Mouse (Mus musculus) CH12.LX (cell line): ENCODE measurements at regions not wholly inside any gene's neighbourhood (a gene's known extent, or its start where the extent isn't known, plus 50 kb on each side); places are given as distances from the start of the nearest gene placed in this dataset.

Source experiments
- DNase-seq: peaks from one replicate; pipeline ENCODE4 v3.0.0-alpha.2; 2013; ENCODE audit errors: extremely low read depth
- H3K27ac ChIP-seq: 2 replicates; pipeline ENCODE4 v1.5.1; 2012; ENCODE audit warnings: low read depth, mild to moderate bottlenecking, control low read depth, moderate library complexity; ENCODE audit not compliant: insufficient read depth
- H3K27me3 ChIP-seq: replicated peaks from 2 replicates; pipeline ENCODE3; 2012; ENCODE audit warnings: inconsistent platforms
- H3K36me3 ChIP-seq, 2 experiments: replicated peaks in 1 of 2; 2 replicates each; pipeline versions ENCODE3 to v1.6.1; 2012; ENCODE audit warnings: inconsistent platforms in 1 of 2, low read length in 1 of 2, mild to moderate bottlenecking in 1 of 2, mixed read lengths in 1 of 2, moderate library complexity in 1 of 2; ENCODE audit not compliant: control insufficient read depth in 1 of 2, insufficient read depth in 1 of 2
- H3K4me1 ChIP-seq, 2 experiments: 2 replicates each; pipeline ENCODE4 v1.6.1; 2012; ENCODE audit warnings: inconsistent platforms in 1 of 2, moderate library complexity in 1 of 2; ENCODE audit not compliant: insufficient read depth in 2 of 2, control insufficient read depth in 1 of 2
- H3K4me2 ChIP-seq: 2 replicates; pipeline ENCODE4 v1.6.1; 2012; ENCODE audit warnings: low read depth, mild to moderate bottlenecking, control low read depth; ENCODE audit not compliant: poor library complexity, insufficient read depth, severe bottlenecking
- H3K4me3 ChIP-seq, 3 experiments: fragments of 150-350 bp in 1 of 3; sonication (generic) in 1 of 3; replicated peaks in 1 of 3; 2 replicates each; pipeline versions ENCODE3 to v1.5.1; 2011 to 2012; ENCODE audit warnings: low read depth in 2 of 3, low read length in 2 of 3, mild to moderate bottlenecking in 2 of 3, moderate library complexity in 2 of 3, control low read depth in 1 of 3, improper control_type of control experiment in 1 of 3, inconsistent platforms in 1 of 3, mixed read lengths in 1 of 3; ENCODE audit not compliant: poor library complexity in 1 of 3
- H3K79me2 ChIP-seq: replicated peaks from 2 replicates; pipeline ENCODE4 v1.6.1; 2012; ENCODE audit warnings: mild to moderate bottlenecking, moderate library complexity; ENCODE audit not compliant: control insufficient read depth, poor library complexity, insufficient read depth, severe bottlenecking; ENCODE audit errors: extremely low read depth
- H3K9ac ChIP-seq: 2 replicates; pipeline ENCODE4 v1.6.1; 2012; ENCODE audit warnings: low read depth, mild to moderate bottlenecking, control low read depth, moderate library complexity; ENCODE audit not compliant: insufficient read depth
- H3K9me3 ChIP-seq: replicated peaks from 2 replicates; pipeline ENCODE3; 2012; ENCODE audit warnings: low read length, inconsistent platforms, mixed read lengths
- CHD2 ChIP-seq: IDR thresholded peaks from 2 replicates; pipeline ENCODE4 v1.6.1; 2011; ENCODE audit warnings: low read length, improper control_type of control experiment
- E2F4 ChIP-seq: IDR thresholded peaks from 2 replicates; pipeline ENCODE4 v1.6.1; 2011; ENCODE audit warnings: low read depth, low read length, improper control_type of control experiment; ENCODE audit not compliant: insufficient replicate concordance
- EP300 ChIP-seq: IDR thresholded peaks from 2 replicates; pipeline ENCODE4 v1.6.1; 2011; ENCODE audit warnings: low read length, improper control_type of control experiment
- ETS1 ChIP-seq: conservative IDR thresholded peaks from 2 replicates; pipeline ENCODE4 v1.6.1; 2012; ENCODE audit warnings: low read depth, mild to moderate bottlenecking, inconsistent platforms, low read length, improper control_type of control experiment, moderate library complexity
- JUN ChIP-seq: IDR thresholded peaks from 2 replicates; pipeline ENCODE4 v1.6.1; 2011; ENCODE audit warnings: low read depth, mild to moderate bottlenecking, low read length, improper control_type of control experiment, moderate library complexity; ENCODE audit not compliant: insufficient read depth
- KAT2A ChIP-seq: IDR thresholded peaks from 2 replicates; pipeline ENCODE4 v1.6.1; 2012; ENCODE audit warnings: low read length, improper control_type of control experiment, inconsistent platforms; ENCODE audit not compliant: insufficient replicate concordance
- MAZ ChIP-seq: IDR thresholded peaks from 2 replicates; pipeline ENCODE4 v1.6.1; 2012; ENCODE audit warnings: low read depth, mild to moderate bottlenecking, inconsistent platforms, low read length, improper control_type of control experiment, moderate library complexity
- MXI1 ChIP-seq: IDR thresholded peaks from 2 replicates; pipeline ENCODE4 v1.6.1; 2011; ENCODE audit warnings: mild to moderate bottlenecking, low read depth, low read length, improper control_type of control experiment
- NRF1 ChIP-seq: IDR thresholded peaks from 2 replicates; pipeline ENCODE4 v1.6.1; 2014; ENCODE audit warnings: low read depth, mild to moderate bottlenecking, inconsistent platforms, low read length, improper control_type of control experiment, moderate library complexity
- POLR2AphosphoS2 ChIP-seq: IDR thresholded peaks from 2 replicates; pipeline ENCODE4 v1.6.1; 2011; ENCODE audit warnings: low read depth, low read length, improper control_type of control experiment
- RCOR1 ChIP-seq: conservative IDR thresholded peaks from 2 replicates; pipeline ENCODE4 v1.6.1; 2012; ENCODE audit warnings: low read depth, mild to moderate bottlenecking, inconsistent platforms, low read length, improper control_type of control experiment
- SIN3A ChIP-seq: IDR thresholded peaks from 2 replicates; pipeline ENCODE4 v1.6.1; 2012; ENCODE audit warnings: low read length, improper control_type of control experiment, inconsistent platforms
- TBP ChIP-seq: conservative IDR thresholded peaks from 2 replicates; pipeline ENCODE4 v1.6.1; 2011; ENCODE audit warnings: low read depth, low read length, improper control_type of control experiment
- TCF12 ChIP-seq: IDR thresholded peaks from 2 replicates; pipeline ENCODE4 v1.6.1; 2014; ENCODE audit warnings: low read depth, mild to moderate bottlenecking, inconsistent platforms, low read length, improper control_type of control experiment
- USF1 ChIP-seq: IDR thresholded peaks from 2 replicates; pipeline ENCODE4 v1.6.1; 2014; ENCODE audit warnings: low read depth, mild to moderate bottlenecking, inconsistent platforms, low read length, improper control_type of control experiment
- ZC3H11A ChIP-seq: IDR thresholded peaks from 2 replicates; pipeline ENCODE4 v1.6.1; 2012; ENCODE audit warnings: low read depth, mild to moderate bottlenecking, inconsistent platforms, low read length, improper control_type of control experiment
- ZKSCAN1 ChIP-seq: IDR thresholded peaks from 2 replicates; pipeline ENCODE4 v1.6.1; 2012; ENCODE audit warnings: low read depth, inconsistent platforms, low read length, improper control_type of control experiment, borderline replicate concordance
- ZMIZ1 ChIP-seq: IDR thresholded peaks from 2 replicates; pipeline ENCODE4 v1.6.1; 2012; ENCODE audit warnings: low read depth, mild to moderate bottlenecking, inconsistent platforms, low read length, improper control_type of control experiment
- dilution Hi-C: fragments of 300-500 bp; cut with MboI; formaldehyde crosslinking; loops from 2 replicates; pipeline ENCODE4 v1.14.3; 2020; ENCODE audit warnings: low sequenced_read_pairs; ENCODE audit not compliant: extremely low pct_unique_long_range_greater_than_20kb, extremely low pct_ligation_motif_present
- in situ Hi-C: fragments of 300-500 bp; cut with MboI; formaldehyde crosslinking; loops from 3 replicates; pipeline ENCODE4 v1.14.3; 2019; ENCODE audit warnings: low sequenced_read_pairs, low pct_ligation_motif_present, low pct_unique_long_range_greater_than_20kb, mixed read lengths

GRCm38 (mm10) chr12:106177861-106178260 is 167.8 kb downstream of the Vrk1 start:
- H3K36me3 ChIP-seq = no peaks in the 10 kb centered on the region
- TF ChIP-seq MAZ = no peak
- no peak for TF ChIP-seq USF1
- no peak for TF ChIP-seq SIN3A
- TF ChIP-seq E2F4 = no peak
- TF ChIP-seq ZKSCAN1 = no peak
- TF ChIP-seq RCOR1 = no peak
- no peak for TF ChIP-seq ETS1
- TF ChIP-seq KAT2A = no peak
- TF ChIP-seq, all 38 proteins: peak for 0
- Histone ChIP-seq H3K4me2 (no peak overlapping the region), H3K4me3 (no peak overlapping the region), H3K27me3 (no peaks in the 10 kb centered on the region), H3K27ac (no peak overlapping the region), H3K4me1 (no peaks in the 10 kb centered on the region), H3K9me3 (peaks cover 88% of the 10 kb centered on the region), H3K79me2 (no peaks in the 10 kb centered on the region), H3K9ac (no peak overlapping the region)
- DNase-seq = no peak
- in situ Hi-C loops (no loop called here), dilution Hi-C loops (no loop called here)

GRCm38 (mm10) chr12:106178688-106179205 is 168.7 kb downstream of the Vrk1 start:
- no peak overlapping the region for H3K4me2 ChIP-seq
- no peak overlapping the region for H3K27ac ChIP-seq
- H3K9ac ChIP-seq = no peak overlapping the region
- peaks cover 90% of the 10 kb centered on the region for H3K9me3 ChIP-seq
- H3K4me3 ChIP-seq = no peak overlapping the region
- dilution Hi-C loops (no loop called here), in situ Hi-C loops (no loop called here)
- no peak for DNase-seq
- no peaks in the 10 kb centered on the region for H3K79me2 ChIP-seq
- no peaks in the 10 kb centered on the region for H3K36me3 ChIP-seq
- TF ChIP-seq EP300 = no peak
- TF ChIP-seq ZC3H11A = no peak
- TF ChIP-seq CHD2 = no peak
- TF ChIP-seq ZMIZ1 = no peak
- no peak for TF ChIP-seq MXI1
- no peak for TF ChIP-seq TCF12
- TF ChIP-seq JUN = no peak
- TF ChIP-seq NRF1 = no peak
- TF ChIP-seq SIN3A = no peak
- no peak for TF ChIP-seq POLR2AphosphoS2
- TF ChIP-seq TBP = no peak
- H3K27me3 ChIP-seq = no peaks in the 10 kb centered on the region
- no peaks in the 10 kb centered on the region for H3K4me1 ChIP-seq
